Mouse (Mus musculus): ENCODE measurements at regions not wholly inside any gene's neighbourhood (a gene's known extent, or its start where the extent isn't known, plus 50 kb on each side); places are given as distances from the start of the nearest gene placed in this dataset.

GRCm38 (mm10) chr4:56686141-56686540 lies 53.7 kb upstream of the Gm26657 start:
- DNase-seq (ENCODE audit: low spot score), result no peak

- DNase-seq (ENCODE audit: low spot score), result no peak
These were observed 54.2 kb upstream of the Gm26657 start for GRCm38 (mm10) chr4:56685696-56686095.

GRCm38 (mm10) chr4:56685123-56685522 lies 54.7 kb upstream of the Gm26657 start:
- DNase-seq (ENCODE audit: low spot score), result peak; percentile 90

- no peak for DNase-seq (ENCODE audit: low spot score)
These were observed 55.8 kb upstream of the Gm26657 start for GRCm38 (mm10) chr4:56684031-56684430.

GRCm38 (mm10) chr4:56681121-56681520 lies 58.7 kb upstream of the Gm26657 start:
- no peak for DNase-seq (ENCODE audit: low spot score)

GRCm38 (mm10) chr4:56673868-56674267 lies 66.0 kb upstream of the Gm26657 start:
- no peak for DNase-seq (ENCODE audit: low spot score)

GRCm38 (mm10) chr4:56664921-56665320 lies 74.9 kb upstream of the Gm26657 start:
- DNase-seq (ENCODE audit: low spot score), result no peak

- DNase-seq (ENCODE audit: low spot score), result no peak
These were observed 78.1 kb upstream of the Gm26657 start for GRCm38 (mm10) chr4:56661816-56662215.

GRCm38 (mm10) chr4:56657046-56657445 lies 82.8 kb upstream of the Gm26657 start:
- no peak for DNase-seq (ENCODE audit: low spot score)

- no peak for DNase-seq (ENCODE audit: low spot score)
These were observed 85.5 kb upstream of the Gm26657 start for GRCm38 (mm10) chr4:56654327-56654726.

GRCm38 (mm10) chr4:56652819-56653218 lies 87.1 kb upstream of the Gm26657 start:
- DNase-seq (ENCODE audit: low spot score), result peak; percentile 22

GRCm38 (mm10) chr4:56649731-56650130 lies 90.1 kb upstream of the Gm26657 start:
- DNase-seq (ENCODE audit: low spot score), result no peak

GRCm38 (mm10) chr4:56643999-56644962 lies 95.6 kb upstream of the Gm26657 start:
- peak; percentile 3 for DNase-seq (ENCODE audit: low spot score)

GRCm38 (mm10) chr4:56643491-56643890 lies 96.4 kb upstream of the Gm26657 start:
- DNase-seq (ENCODE audit: low spot score), result no peak

GRCm38 (mm10) chr4:56639709-56640108 lies 100.2 kb upstream of the Gm26657 start:
- no peak for DNase-seq (ENCODE audit: low spot score)

- DNase-seq (ENCODE audit: low spot score), result no peak
These were observed 101.0 kb upstream of the Gm26657 start for GRCm38 (mm10) chr4:56638704-56639478.

- DNase-seq (ENCODE audit: low spot score), result no peak
These were observed 103.6 kb upstream of the Gm26657 start for GRCm38 (mm10) chr4:56636265-56636664.

- DNase-seq (ENCODE audit: low spot score), result no peak
These were observed 106.3 kb upstream of the Gm26657 start for GRCm38 (mm10) chr4:56633528-56633927.

GRCm38 (mm10) chr4:56630251-56630650 lies 109.6 kb upstream of the Gm26657 start:
- DNase-seq (ENCODE audit: low spot score), result no peak

- DNase-seq (ENCODE audit: low spot score), result no peak
These were observed 112.7 kb upstream of the Gm26657 start for GRCm38 (mm10) chr4:56627206-56627605.

- no peak for DNase-seq (ENCODE audit: low spot score)
These were observed 118.1 kb upstream of the Gm26657 start for GRCm38 (mm10) chr4:56621782-56622181.

GRCm38 (mm10) chr4:56621356-56621755 lies 118.5 kb upstream of the Gm26657 start:
- DNase-seq (ENCODE audit: low spot score), result no peak

GRCm38 (mm10) chr4:56620628-56621027 lies 119.2 kb upstream of the Gm26657 start:
- no peak for DNase-seq (ENCODE audit: low spot score)
